Mouse (Mus musculus) liver, embryonic 16.5 days (tissue): ENCODE data around the gene Gabrd. TPM values are rescaled to one million over a fixed set of nuclear protein-coding genes. Genes with fewer than 3 reads are reported as not detected.

Source experiments
- ATAC-seq: fragments of 200-750 bp; cut with Nextera tagmentation; 2 replicates; pipeline ENCODE4 v1.8.0; 2017; ENCODE audit warnings: low read depth, mild to moderate bottlenecking, moderate number of reproducible peaks, moderate library complexity
- H3K27ac ChIP-seq: fragments of 300-500 bp; sonication (generic); 2 replicates; pipeline ENCODE4 v1.5.1; 2014; ENCODE audit warnings: mild to moderate bottlenecking, low read length
- H3K27me3 ChIP-seq: fragments of 300-500 bp; sonication (generic); 2 replicates; pipeline ENCODE4 v1.6.1; 2014; ENCODE audit warnings: low read depth, low read length, mixed read lengths; ENCODE audit not compliant: control insufficient read depth, insufficient read depth
- H3K36me3 ChIP-seq: fragments of 300-500 bp; sonication (generic); 2 replicates; pipeline ENCODE4 v1.6.1; 2014; ENCODE audit warnings: mild to moderate bottlenecking; ENCODE audit not compliant: control insufficient read depth, insufficient read depth
- H3K4me1 ChIP-seq: fragments of 300-500 bp; sonication (generic); 2 replicates; pipeline ENCODE4 v1.6.1; 2014; ENCODE audit warnings: low read depth, low read length, mixed read lengths; ENCODE audit not compliant: control insufficient read depth
- H3K4me2 ChIP-seq: fragments of 300-500 bp; sonication (generic); 2 replicates; pipeline ENCODE4 v1.6.1; 2014; ENCODE audit warnings: low read depth, low read length, mixed read lengths
- H3K4me3 ChIP-seq: fragments of 300-500 bp; sonication (generic); 2 replicates; pipeline ENCODE4 v1.5.1; 2014; ENCODE audit warnings: low read depth, mild to moderate bottlenecking, low read length
- H3K9ac ChIP-seq: fragments of 300-500 bp; sonication (generic); 2 replicates; pipeline ENCODE4 v1.6.1; 2014; ENCODE audit warnings: low read depth, low read length
- H3K9me3 ChIP-seq: fragments of 300-500 bp; sonication (generic); replicated peaks from 2 replicates; pipeline ENCODE4 v1.6.1; 2016; ENCODE audit warnings: low read length; ENCODE audit not compliant: control insufficient read depth
- WGBS: fragments of 180-500 bp; shearing (Covaris S2); extraction: QIAGEN DNeasy Blood & Tissue Kit; methylation state at CpG from one replicate; pipeline ENCODE4 v1.1.7; 2014; ENCODE audit not compliant: insufficient replicate concordance; 5-methylcytosine and 5-hydroxymethylcytosine counted together
- polyA plus RNA-seq: library from polyadenylated mRNA; unstranded; fragments of >200 nt; fragmentation: Nextera tagmentation; extraction: Ambion mirVana; gene quantifications from 2 replicates; pipeline ENCODE4 v1.2.1, GENCODE M21; 2015

Gene Gabrd
- polyA plus RNA-seq, 1 experiment from 2014 or later, result not detected

DNA sequence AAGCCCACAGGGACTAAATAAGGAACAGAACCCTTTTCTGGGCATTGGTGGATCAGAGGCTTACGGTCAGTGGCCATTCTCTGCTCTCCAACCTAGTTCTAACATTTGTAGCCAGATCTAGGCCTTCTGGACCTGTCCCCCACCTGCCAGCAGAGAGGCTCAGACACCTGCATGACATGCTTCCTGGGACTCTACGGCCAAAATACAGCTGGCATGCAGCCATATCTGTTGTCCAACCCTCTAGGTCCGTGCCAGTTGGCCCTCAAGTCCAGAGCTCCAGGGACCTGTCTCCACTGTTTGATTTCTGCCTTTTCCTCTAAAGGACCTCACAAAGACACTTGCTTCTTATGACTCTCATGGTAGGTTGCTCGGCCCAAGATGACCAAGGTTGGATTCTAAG, 1.2 kb downstream of the Gabrd start:
- Histone ChIP-seq H3K4me3 (no peak overlapping the region), H3K4me1 (no peaks in the 10 kb centered on the region), H3K27ac (no peak overlapping the region), H3K4me2 (no peak overlapping the region), H3K9me3 (no peaks in the 10 kb centered on the region), H3K36me3 (no peaks in the 10 kb centered on the region), H3K27me3 (peaks cover 22% of the 10 kb centered on the region), H3K9ac (no peak overlapping the region)
- no peak for ATAC-seq
- whole genome bisulfite sequencing, result 50% methylated on average over 4 of the region's 4 CpGs

DNA sequence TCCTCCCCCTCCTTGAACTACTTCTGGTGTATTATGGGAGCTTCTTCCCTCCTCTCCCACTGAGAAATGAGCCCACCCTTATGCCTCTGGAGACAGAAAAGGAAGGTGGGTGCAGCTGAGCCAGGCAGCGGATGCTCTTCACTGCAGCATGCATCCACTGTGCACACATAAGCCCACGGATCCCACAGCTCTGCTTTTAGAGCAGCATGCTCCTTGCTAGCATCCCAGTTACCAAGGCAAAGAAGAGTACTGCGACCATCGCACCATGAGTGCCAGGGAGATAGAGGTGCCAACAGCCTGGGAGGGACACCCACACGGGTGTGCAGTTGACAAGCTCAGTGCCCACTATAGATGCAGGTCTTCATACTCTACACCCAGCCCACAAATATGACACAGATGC, 2.4 kb downstream of the Gabrd start:
- H3K36me3 ChIP-seq, result no peaks in the 10 kb centered on the region
- no peak overlapping the region for H3K4me2 ChIP-seq
- H3K9me3 ChIP-seq, result no peaks in the 10 kb centered on the region
- H3K4me3 ChIP-seq, result no peak overlapping the region
- no peaks in the 10 kb centered on the region for H3K4me1 ChIP-seq
- H3K27ac ChIP-seq, result no peak overlapping the region
- no peak for ATAC-seq
- no peak overlapping the region for H3K9ac ChIP-seq
- 47% methylated on average over 5 of the region's 5 CpGs for WGBS
- peaks cover 22% of the 10 kb centered on the region for H3K27me3 ChIP-seq

DNA sequence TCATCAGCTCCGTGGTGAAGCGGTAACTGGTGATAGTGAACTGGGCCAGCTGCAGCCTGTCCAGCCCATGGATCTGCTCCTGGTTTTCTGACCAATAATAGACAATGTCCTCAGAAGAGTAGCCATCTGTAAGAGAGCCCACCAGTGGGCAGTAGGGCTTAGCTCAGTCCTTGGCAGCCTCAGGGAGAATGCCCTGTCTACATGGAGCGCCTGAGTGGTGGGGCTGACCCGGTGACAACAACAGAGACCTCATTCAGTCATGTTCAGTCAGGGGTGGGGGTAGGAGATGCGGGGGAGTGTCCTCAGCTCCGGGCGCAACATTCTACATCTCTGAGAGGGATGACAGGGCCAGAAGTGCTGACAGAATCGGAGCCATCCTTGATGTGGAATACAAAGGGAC, 10.7 kb downstream of the Gabrd start:
- Histone ChIP-seq H3K9ac (no peak overlapping the region), H3K4me1 (no peaks in the 10 kb centered on the region), H3K27ac (no peak overlapping the region), H3K36me3 (no peaks in the 10 kb centered on the region), H3K9me3 (no peaks in the 10 kb centered on the region), H3K4me2 (no peak overlapping the region), H3K27me3 (no peaks in the 10 kb centered on the region), H3K4me3 (no peak overlapping the region)
- 69% methylated on average over 8 of the region's 8 CpGs for WGBS
- ATAC-seq, result no peak

DNA sequence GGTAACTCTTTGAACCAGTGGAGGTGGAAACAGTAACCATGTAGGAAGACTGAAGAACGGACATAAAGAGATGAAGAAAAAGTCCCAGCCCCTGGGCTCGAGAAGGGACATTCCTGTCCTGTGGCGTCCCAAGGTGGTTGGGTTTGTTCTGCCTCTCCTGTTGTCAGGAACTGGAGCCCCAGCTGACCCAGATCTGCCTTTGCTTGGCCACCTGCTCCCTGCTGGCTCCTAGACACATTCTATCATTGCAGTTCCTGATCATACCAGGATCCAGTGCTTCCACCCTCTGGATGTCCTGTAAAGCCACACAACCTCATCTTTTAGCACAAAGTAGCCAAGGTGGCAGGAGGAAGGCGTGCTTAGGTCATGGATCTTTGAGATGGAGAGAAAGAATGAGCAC, 14.6 kb downstream of the Gabrd start:
- H3K9me3 ChIP-seq, result no peaks in the 10 kb centered on the region
- H3K4me3 ChIP-seq, result no peak overlapping the region
- H3K4me2 ChIP-seq, result no peak overlapping the region
- H3K27ac ChIP-seq, result no peak overlapping the region
- no peaks in the 10 kb centered on the region for H3K27me3 ChIP-seq
- no peak for ATAC-seq
- WGBS, result 43% methylated on average over 4 of the region's 4 CpGs
- no peaks in the 10 kb centered on the region for H3K4me1 ChIP-seq
- H3K9ac ChIP-seq, result no peak overlapping the region
- no peaks in the 10 kb centered on the region for H3K36me3 ChIP-seq

DNA sequence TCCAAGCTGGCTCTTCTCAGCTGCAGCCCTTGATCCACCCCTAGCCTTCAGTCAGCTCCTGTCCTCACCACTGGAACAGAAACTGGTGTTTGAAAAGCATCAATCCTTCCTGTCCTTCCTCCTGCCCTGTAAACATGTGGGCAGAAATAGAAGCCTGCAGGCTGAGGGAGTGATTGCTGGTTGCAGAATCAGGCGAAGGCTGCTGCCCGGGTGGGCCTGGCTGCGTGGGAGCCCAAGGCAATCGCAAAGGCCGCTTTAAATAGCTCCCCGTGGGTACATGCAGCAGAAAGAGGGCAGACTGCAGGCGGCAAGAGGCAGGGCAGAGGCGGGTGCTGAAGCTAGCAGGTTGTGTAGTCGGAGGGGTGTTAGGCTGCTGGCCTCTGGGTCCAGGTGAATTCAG, 15.2 kb downstream of the Gabrd start:
- WGBS, result 30% methylated on average over 9 of the region's 9 CpGs
- Histone ChIP-seq H3K36me3 (no peaks in the 10 kb centered on the region), H3K9me3 (no peaks in the 10 kb centered on the region), H3K27ac (no peak overlapping the region), H3K27me3 (no peaks in the 10 kb centered on the region), H3K9ac (no peak overlapping the region), H3K4me2 (no peak overlapping the region), H3K4me3 (no peak overlapping the region), H3K4me1 (no peaks in the 10 kb centered on the region)
- no peak for ATAC-seq

DNA sequence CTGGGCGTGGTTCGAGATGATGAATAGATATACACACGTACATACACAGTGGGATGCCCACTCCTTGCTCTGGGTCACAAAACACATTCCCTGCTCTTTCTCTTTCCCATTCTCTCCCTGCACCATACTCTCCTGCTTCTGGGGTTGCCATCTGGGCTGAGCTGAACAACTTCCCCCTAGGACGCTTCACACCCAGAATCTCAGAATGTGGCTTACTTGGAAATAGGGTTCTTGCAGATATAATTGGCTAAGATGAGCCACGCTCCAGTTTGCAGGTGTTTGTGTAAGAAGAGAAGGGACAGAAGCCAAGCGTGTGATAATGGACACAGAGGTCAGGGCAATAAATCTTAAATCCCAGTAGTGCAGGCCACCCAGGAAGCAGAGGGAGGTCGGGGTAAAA, 15.9 kb downstream of the Gabrd start:
- H3K4me2 ChIP-seq, result no peak overlapping the region
- 46% methylated on average over 7 of the region's 7 CpGs for WGBS
- no peaks in the 10 kb centered on the region for H3K9me3 ChIP-seq
- H3K9ac ChIP-seq, result no peak overlapping the region
- H3K36me3 ChIP-seq, result no peaks in the 10 kb centered on the region
- ATAC-seq, result no peak
- no peak overlapping the region for H3K4me3 ChIP-seq
- no peak overlapping the region for H3K27ac ChIP-seq
- no peaks in the 10 kb centered on the region for H3K4me1 ChIP-seq
- no peaks in the 10 kb centered on the region for H3K27me3 ChIP-seq

DNA sequence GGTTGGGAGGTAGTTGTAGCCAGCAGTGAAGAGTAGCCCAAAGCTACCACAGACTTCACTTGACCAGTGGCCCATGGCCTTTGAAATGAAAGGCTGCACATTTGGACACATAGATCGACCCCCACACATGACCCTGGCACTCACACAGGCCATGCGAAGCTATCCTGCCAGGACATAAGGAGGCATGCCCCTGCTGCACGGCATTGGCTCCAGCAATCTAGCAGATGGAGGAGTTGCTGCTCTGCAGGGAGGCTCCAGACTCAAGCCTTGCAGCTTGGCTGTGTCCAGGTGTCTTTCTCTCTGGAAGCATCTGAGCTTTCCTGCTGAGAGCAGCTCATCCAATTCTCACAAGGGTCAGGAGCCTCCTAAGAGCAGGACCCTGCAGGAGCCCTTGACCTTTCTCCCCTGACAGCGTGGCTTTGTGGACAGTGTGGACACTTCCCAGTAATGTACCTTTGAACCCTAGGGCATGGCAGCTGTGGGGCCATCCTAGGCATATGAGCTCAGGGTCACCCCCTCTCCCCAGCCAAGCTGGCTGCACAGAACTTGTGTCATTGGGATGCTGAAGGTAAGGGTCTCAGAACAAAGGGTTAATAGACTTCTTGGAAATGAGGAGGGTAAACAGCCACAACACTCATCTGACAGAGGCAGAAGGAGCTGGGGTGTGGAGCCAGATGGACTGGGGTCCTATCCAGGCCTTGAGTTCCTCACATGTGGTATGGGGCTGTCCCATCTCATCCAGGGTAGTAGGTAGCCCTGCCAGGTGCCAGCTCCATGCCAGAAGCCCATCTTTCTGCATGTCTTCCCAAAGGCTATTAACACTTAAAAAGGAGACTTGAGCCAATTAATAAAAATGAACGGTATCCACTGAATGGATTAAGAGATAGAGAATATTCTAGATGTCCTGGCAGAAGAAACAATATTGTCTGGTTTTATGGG, 25.8 kb downstream of the Gabrd start:
- Histone ChIP-seq H3K4me2 (no peak overlapping the region), H3K27ac (no peak overlapping the region), H3K4me1 (no peaks in the 10 kb centered on the region; the same call in 1 of the 2 replicates), H3K36me3 (no peaks in the 10 kb centered on the region), H3K27me3 (no peaks in the 10 kb centered on the region), H3K4me3 (no peak overlapping the region), H3K9ac (no peak overlapping the region), H3K9me3 (no peaks in the 10 kb centered on the region)
- 55% methylated on average over 5 of the region's 5 CpGs for WGBS
- ATAC-seq, result 0 out of 2 replicates have a peak, but pooled peaks have one; percentile 48

DNA sequence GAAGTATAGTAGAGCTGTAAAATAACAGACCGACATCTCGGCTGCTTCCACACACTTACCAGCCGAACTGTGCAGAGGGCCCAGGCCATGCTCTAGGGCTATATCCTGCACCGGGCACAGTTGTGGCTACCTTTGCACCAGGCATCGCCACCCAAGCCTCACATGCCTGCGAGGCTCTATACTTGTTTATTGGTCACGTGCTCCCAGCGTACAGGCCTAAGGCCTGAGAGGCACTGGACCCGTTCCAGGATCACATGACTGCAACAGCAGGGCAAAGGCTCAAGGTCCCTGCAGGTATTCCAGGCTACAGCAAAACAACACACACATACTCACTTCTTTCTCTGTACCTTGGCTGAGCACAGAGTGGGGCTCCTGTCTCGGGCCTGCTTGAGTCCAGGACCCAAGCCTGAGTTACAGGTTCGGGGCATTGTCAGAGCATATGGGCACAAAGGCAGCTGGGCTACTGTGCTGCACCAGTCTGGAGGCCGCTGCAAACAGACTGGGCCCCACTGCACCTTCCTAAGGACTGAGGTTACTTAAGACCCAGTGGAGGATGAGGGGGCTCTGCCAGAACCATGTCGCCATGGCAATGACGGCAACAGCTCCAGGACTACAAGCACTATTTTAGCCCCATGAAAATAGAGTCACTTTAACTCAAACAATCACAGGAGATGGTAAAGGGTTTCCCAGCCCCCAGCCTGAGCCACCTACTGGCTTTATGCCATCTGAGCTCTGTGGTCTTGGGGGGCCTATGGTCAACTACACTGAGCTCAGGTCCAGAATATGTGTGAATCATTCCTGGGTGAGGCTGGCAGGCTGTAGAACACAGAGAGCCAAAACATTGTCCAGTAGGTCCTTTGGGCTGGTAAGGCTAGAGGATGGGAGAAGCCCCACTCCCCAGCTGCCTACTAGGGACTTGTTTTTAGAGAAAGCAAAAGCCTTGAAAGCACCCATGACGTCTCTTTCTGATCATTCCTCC, 26.9 kb downstream of the Gabrd start:
- H3K9me3 ChIP-seq, result no peaks in the 10 kb centered on the region
- H3K9ac ChIP-seq, result no peak overlapping the region
- no peak overlapping the region for H3K27ac ChIP-seq
- H3K4me2 ChIP-seq, result no peak overlapping the region
- H3K4me3 ChIP-seq, result no peak overlapping the region
- ATAC-seq, result peak; percentile 87
- H3K27me3 ChIP-seq, result no peaks in the 10 kb centered on the region
- WGBS, result 64% methylated on average over 15 of the region's 15 CpGs
- no peaks in the 10 kb centered on the region for H3K36me3 ChIP-seq
- no peaks in the 10 kb centered on the region; the same call in 1 of the 2 replicates for H3K4me1 ChIP-seq
